Mouse (Mus musculus) liver, postnatal 0 days (tissue): ENCODE data around the gene Cd209a. TPM values are rescaled to one million over a fixed set of nuclear protein-coding genes. Genes with fewer than 3 reads are reported as not detected.
A peak's percentile ranks its signal among the peaks of the same experiment; 100 is the strongest.
"Not testable (repeated sequence)": the region's sequence is repeated elsewhere in the genome, so short reads cannot be mapped to it uniquely, and the experiment has no call there.

Experiments used
- ATAC-seq: fragments of 200-750 bp; cut with Nextera tagmentation; 2 replicates; pipeline ENCODE4 v1.8.0; 2017; ENCODE audit warnings: mild to moderate bottlenecking, moderate library complexity
- DNase-seq: peaks from one replicate; pipeline ENCODE4 v3.0.0-alpha.2; 2016
- H3K27ac ChIP-seq: fragments of 300-500 bp; sonication (generic); 2 replicates; pipeline ENCODE4 v1.5.1; 2014; ENCODE audit warnings: antibody characterized with exemption, moderate library complexity, mild to moderate bottlenecking, low read depth
- H3K27me3 ChIP-seq: fragments of 300-500 bp; sonication (generic); 2 replicates; pipeline ENCODE4 v1.6.1; 2014; ENCODE audit warnings: low read length, control low read depth, mixed read lengths; ENCODE audit not compliant: insufficient read depth
- H3K36me3 ChIP-seq: fragments of 300-500 bp; sonication (generic); replicated peaks from 2 replicates; pipeline ENCODE4 v1.6.1; 2014; ENCODE audit warnings: mild to moderate bottlenecking, control low read depth, low read length, moderate library complexity, mixed read lengths; ENCODE audit not compliant: insufficient read depth
- H3K4me1 ChIP-seq: fragments of 300-500 bp; sonication (generic); 2 replicates; pipeline ENCODE4 v1.6.1; 2014; ENCODE audit warnings: antibody characterized with exemption, mild to moderate bottlenecking, control low read depth; ENCODE audit not compliant: insufficient read depth
- H3K4me2 ChIP-seq: fragments of 300-500 bp; sonication (generic); 2 replicates; pipeline ENCODE4 v1.6.1; 2014; ENCODE audit warnings: low read depth, mild to moderate bottlenecking, low read length, moderate library complexity, mixed read lengths
- H3K4me3 ChIP-seq: fragments of 300-500 bp; sonication (generic); 2 replicates; pipeline ENCODE4 v1.5.1; 2014; ENCODE audit warnings: low read depth, low read length
- H3K9ac ChIP-seq: fragments of 300-500 bp; sonication (generic); replicated peaks from 2 replicates; pipeline ENCODE4 v1.6.1; 2014; ENCODE audit warnings: mild to moderate bottlenecking, moderate library complexity
- H3K9me3 ChIP-seq: fragments of 300-500 bp; sonication (generic); 2 replicates; pipeline ENCODE4 v1.6.1; 2016; ENCODE audit warnings: mild to moderate bottlenecking, control low read depth, low read length, mixed read lengths
- CTCF ChIP-seq: sonication (generic); IDR thresholded peaks from 2 replicates; pipeline ENCODE4 v1.5.1; 2016; ENCODE audit warnings: antibody characterized with exemption, low read depth
- EP300 ChIP-seq: IDR thresholded peaks from 2 replicates; pipeline ENCODE4 v1.6.1; 2016; ENCODE audit warnings: antibody characterized with exemption, low read depth, mild to moderate bottlenecking
- WGBS: fragments of 180-500 bp; shearing (Covaris S2); extraction: QIAGEN DNeasy Blood & Tissue Kit; methylation state at CpG from one replicate; pipeline ENCODE4 v1.1.7; 2014; ENCODE audit not compliant: insufficient replicate concordance; 5-methylcytosine and 5-hydroxymethylcytosine counted together
- polyA plus RNA-seq: library from polyadenylated mRNA; unstranded; fragments of >200 nt; fragmentation: Nextera tagmentation; extraction: Ambion mirVana; gene quantifications from 2 replicates; pipeline ENCODE4 v1.2.1, GENCODE M21; 2015

The Cd209a gene
- polyA plus RNA-seq: 0.14 and 0.19 TPM in 2 replicates

- Histone ChIP-seq H3K9me3 (no peaks in the 10 kb centered on the region), H3K36me3 (no peaks in the 10 kb centered on the region), H3K4me3 (no peak within 1 kb of the TSS), H3K27ac (no peak within 1 kb of the TSS), H3K27me3 (no peaks in the 10 kb centered on the region), H3K9ac (no peak within 1 kb of the TSS), H3K4me2 (no peak within 1 kb of the TSS), H3K4me1 (no peaks in the 10 kb centered on the region)
- TF ChIP-seq EP300 (no peak), CTCF (no peak)
- 70% methylated on average over 4 of the region's 4 CpGs for WGBS
- no peak for DNase-seq
- ATAC-seq: no peak
Measured at GRCm38 (mm10) chr8:3748761-3749160, at the start of gene Cd209a. Gene Cd209a, minus strand, starts transcription at chr8:3748984.

GRCm38 (mm10) chr8:3768641-3769040 is 19.9 kb upstream of the Cd209a start:
- WGBS: 74% methylated on average over 5 of the region's 5 CpGs
- not testable (repeated sequence) for H3K4me1 ChIP-seq, H3K9ac ChIP-seq, ATAC-seq, H3K36me3 ChIP-seq, H3K9me3 ChIP-seq, H3K4me2 ChIP-seq, DNase-seq, H3K27ac ChIP-seq, H3K27me3 ChIP-seq, H3K4me3 ChIP-seq

DNA sequence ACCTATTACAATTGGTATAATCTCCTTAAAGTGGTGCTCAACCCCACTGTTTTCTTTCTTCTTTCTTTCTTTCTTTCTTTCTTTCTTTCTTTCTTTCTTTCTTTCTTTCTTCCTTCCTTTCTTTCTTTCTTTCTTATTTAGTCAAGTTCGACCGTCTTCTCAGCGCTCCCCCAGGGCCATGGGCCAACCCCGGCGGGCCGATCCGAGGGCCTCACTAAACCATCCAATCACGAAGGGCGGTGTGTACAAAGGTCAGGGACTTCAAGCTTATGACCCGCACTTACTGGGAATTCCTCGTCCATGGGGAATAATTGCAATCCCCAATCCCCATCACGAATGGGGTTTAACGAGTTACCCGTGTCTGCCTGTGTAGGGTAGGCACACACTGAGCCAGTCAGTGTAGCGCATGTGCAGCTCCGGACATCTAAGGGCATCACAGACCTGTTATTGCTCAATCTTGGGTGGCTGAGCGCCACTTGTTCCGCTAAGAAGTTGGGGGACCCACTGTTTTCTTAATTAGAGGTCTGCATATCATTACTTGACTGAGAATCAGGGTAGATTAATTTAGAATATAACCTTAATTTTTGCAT is 5.6 kb upstream of the Cd209a start:
- no peak overlapping the region for H3K27ac ChIP-seq
- no peaks in the 10 kb centered on the region for H3K9me3 ChIP-seq
- no peaks in the 10 kb centered on the region for H3K36me3 ChIP-seq
- WGBS: 62% methylated on average over 18 of the region's 18 CpGs
- H3K9ac ChIP-seq: no peak overlapping the region
- no peak overlapping the region for H3K4me2 ChIP-seq
- no peak overlapping the region for H3K4me3 ChIP-seq
- no peaks in the 10 kb centered on the region for H3K27me3 ChIP-seq
- TF ChIP-seq CTCF: no peak
- TF ChIP-seq EP300: no peak
- DNase-seq (peak; percentile 100), ATAC-seq (peak; percentile 100)
- no peaks in the 10 kb centered on the region for H3K4me1 ChIP-seq

GRCm38 (mm10) chr8:3736947-3737346 is 11.8 kb downstream of the Cd209a start:
- WGBS: 61% methylated on average over 2 of the region's 2 CpGs
- H3K9ac ChIP-seq: no peak overlapping the region
- TF ChIP-seq EP300 (peak; percentile 81), CTCF (no peak)
- no peak for DNase-seq
- H3K9me3 ChIP-seq: no peaks in the 10 kb centered on the region
- H3K27ac ChIP-seq: no peak overlapping the region
- no peaks in the 10 kb centered on the region for H3K27me3 ChIP-seq
- H3K4me3 ChIP-seq: no peak overlapping the region
- H3K4me2 ChIP-seq: no peak overlapping the region
- ATAC-seq: peak; percentile 36; the same call in 1 of the 2 replicates
- H3K4me1 ChIP-seq: no peaks in the 10 kb centered on the region
- H3K36me3 ChIP-seq: no peaks in the 10 kb centered on the region

- Histone ChIP-seq H3K9ac (no peak overlapping the region), H3K36me3 (no peaks in the 10 kb centered on the region), H3K4me2 (no peak overlapping the region), H3K27me3 (no peaks in the 10 kb centered on the region), H3K27ac (no peak overlapping the region), H3K9me3 (no peaks in the 10 kb centered on the region), H3K4me1 (no peaks in the 10 kb centered on the region), H3K4me3 (no peak overlapping the region)
- no peak for DNase-seq
- no peak for TF ChIP-seq CTCF
- TF ChIP-seq EP300: no peak
- 82% methylated on average over 2 of the region's 2 CpGs for WGBS
- ATAC-seq: no peak
Measured at GRCm38 (mm10) chr8:3735599-3735998, 13.2 kb downstream of the Cd209a start.

- no peak overlapping the region for H3K27ac ChIP-seq
- no peak overlapping the region for H3K4me3 ChIP-seq
- WGBS: 33% methylated on average over 1 of the region's 1 CpGs
- H3K36me3 ChIP-seq: no peaks in the 10 kb centered on the region
- no peaks in the 10 kb centered on the region for H3K4me1 ChIP-seq
- DNase-seq (no peak), ATAC-seq (peak; percentile 86)
- no peaks in the 10 kb centered on the region for H3K9me3 ChIP-seq
- no peaks in the 10 kb centered on the region for H3K27me3 ChIP-seq
- H3K9ac ChIP-seq: no peak overlapping the region
- peak; percentile 60; the same call in 1 of the 2 replicates for TF ChIP-seq EP300
- TF ChIP-seq CTCF: no peak
- H3K4me2 ChIP-seq: no peak overlapping the region
Measured at GRCm38 (mm10) chr8:3734084-3734483, 14.7 kb downstream of the Cd209a start.

DNA sequence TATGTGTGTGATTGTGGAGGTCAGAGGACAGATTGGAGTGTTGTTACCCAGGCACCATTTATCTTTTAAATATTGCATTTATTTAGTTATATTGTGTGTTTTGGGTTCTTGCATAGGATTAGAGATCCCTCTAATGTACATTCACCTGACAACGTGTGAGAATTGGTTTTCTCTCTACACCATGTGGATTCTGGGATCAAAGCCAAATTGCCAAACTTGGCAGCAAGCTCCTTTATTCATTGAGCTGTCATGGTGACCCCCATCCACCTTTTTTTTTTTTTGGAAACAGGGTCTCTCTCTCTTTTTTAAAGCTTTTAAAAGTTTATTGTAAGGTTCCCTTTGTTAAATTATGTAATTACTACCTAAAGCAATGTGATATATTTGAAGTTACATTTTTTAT is 27.7 kb downstream of the Cd209a start:
- Histone ChIP-seq H3K27ac (no peak overlapping the region), H3K4me1 (no peaks in the 10 kb centered on the region), H3K4me2 (no peak overlapping the region), H3K36me3 (no peaks in the 10 kb centered on the region), H3K9ac (no peak overlapping the region), H3K4me3 (no peak overlapping the region), H3K9me3 (no peaks in the 10 kb centered on the region), H3K27me3 (no peaks in the 10 kb centered on the region)
- WGBS: 51% methylated on average over 1 of the region's 1 CpGs
- no peak for DNase-seq
- TF ChIP-seq CTCF: no peak
- TF ChIP-seq EP300: no peak
- no peak for ATAC-seq
